Mouse (Mus musculus) liver, embryonic 11.5 days (tissue): ENCODE results near the gene Mns1. TPM values are rescaled to one million over a fixed set of nuclear protein-coding genes. Genes with fewer than 3 reads are reported as not detected.

ENCODE experiments used
- ATAC-seq: fragments of 200-750 bp; cut with Nextera tagmentation; replicated peaks from 2 replicates; pipeline ENCODE4 v1.8.0; 2017; ENCODE audit warnings: moderate number of reproducible peaks, mild to moderate bottlenecking, moderate TSS enrichment, moderate library complexity; ENCODE audit not compliant: low FRiP score
- DNase-seq: peaks from one replicate; pipeline ENCODE4 v3.0.0-alpha.2; 2017; ENCODE audit warnings: low spot score
- H3K27ac ChIP-seq: fragments of 300-500 bp; sonication (generic); 2 replicates; pipeline ENCODE4 v1.5.1; 2014; ENCODE audit warnings: mild to moderate bottlenecking, low read depth, low read length, control low read depth
- H3K27me3 ChIP-seq: fragments of 300-500 bp; sonication (generic); replicated peaks from 2 replicates; pipeline ENCODE4 v1.6.1; 2014; ENCODE audit warnings: low read length, mixed read lengths; ENCODE audit not compliant: control insufficient read depth, insufficient read depth
- H3K36me3 ChIP-seq: fragments of 300-500 bp; sonication (generic); 2 replicates; pipeline ENCODE4 v1.6.1; 2014; ENCODE audit warnings: mild to moderate bottlenecking, low read length, moderate library complexity, mixed read lengths; ENCODE audit not compliant: control insufficient read depth, insufficient read depth
- H3K4me1 ChIP-seq: fragments of 300-500 bp; sonication (generic); replicated peaks from 2 replicates; pipeline ENCODE4 v1.6.1; 2014; ENCODE audit warnings: low read length, mixed read lengths; ENCODE audit not compliant: control insufficient read depth, insufficient read depth
- H3K4me2 ChIP-seq: fragments of 300-500 bp; sonication (generic); 2 replicates; pipeline ENCODE4 v1.6.1; 2014; ENCODE audit warnings: mild to moderate bottlenecking, control low read depth, moderate library complexity
- H3K4me3 ChIP-seq: fragments of 300-500 bp; sonication (generic); 2 replicates; pipeline ENCODE4 v1.5.1; 2014; ENCODE audit warnings: low read depth, low read length, control low read depth
- H3K9ac ChIP-seq: fragments of 300-500 bp; sonication (generic); 2 replicates; pipeline ENCODE4 v1.6.1; 2014; ENCODE audit warnings: low read depth, low read length, control low read depth
- H3K9me3 ChIP-seq: fragments of 300-500 bp; sonication (generic); 2 replicates; pipeline ENCODE4 v1.6.1; 2016; ENCODE audit warnings: low read length, inconsistent platforms, mixed read lengths; ENCODE audit not compliant: control insufficient read depth
- WGBS: fragments of 180-500 bp; shearing (Covaris S2); extraction: QIAGEN DNeasy Blood & Tissue Kit; methylation state at CpG from one replicate; pipeline ENCODE4 v1.1.7; 2014; 5-methylcytosine and 5-hydroxymethylcytosine counted together
- polyA plus RNA-seq: library from polyadenylated mRNA; unstranded; fragments of >200 nt; fragmentation: Nextera tagmentation; extraction: Ambion mirVana; gene quantifications from 2 replicates; pipeline ENCODE4 v1.2.1, GENCODE M21; 2014

Gene Mns1
- polyA plus RNA-seq, 1 experiment from 2014 or later, result 139 TPM

- Histone ChIP-seq H3K27ac (no peak overlapping the region), H3K4me1 (no peaks in the 10 kb centered on the region), H3K4me3 (no peak overlapping the region), H3K9ac (no peak overlapping the region), H3K4me2 (no peak overlapping the region), H3K27me3 (no peaks in the 10 kb centered on the region), H3K36me3 (0 out of 2 replicates have a peak, but pooled peaks cover 4% of the 10 kb centered on the region), H3K9me3 (no peaks in the 10 kb centered on the region)
- DNase-seq (no peak), ATAC-seq (no peak)
- WGBS, result 91% methylated on average over 1 of the region's 1 CpGs
Measured at GRCm38 (mm10) chr9:72469851-72470250, 32.0 kb downstream of the Mns1 start.

- H3K9me3 ChIP-seq, result no peaks in the 10 kb centered on the region
- ATAC-seq (no peak), DNase-seq (no peak)
- no peaks in the 10 kb centered on the region for H3K4me1 ChIP-seq
- no peak overlapping the region for H3K4me2 ChIP-seq
- H3K4me3 ChIP-seq, result no peak overlapping the region
- no peak overlapping the region for H3K27ac ChIP-seq
- WGBS, result 90% methylated on average over 9 of the region's 9 CpGs
- H3K27me3 ChIP-seq, result no peaks in the 10 kb centered on the region
- H3K36me3 ChIP-seq, result peaks cover 7% of the 10 kb centered on the region; the same call in 1 of the 2 replicates
- H3K9ac ChIP-seq, result no peak overlapping the region
Measured at GRCm38 (mm10) chr9:72475511-72475910, 37.7 kb downstream of the Mns1 start.

- 88% methylated on average over 6 of the region's 6 CpGs for WGBS
- ATAC-seq (no peak), DNase-seq (no peak)
- H3K9me3 ChIP-seq, result no peaks in the 10 kb centered on the region
- no peak overlapping the region for H3K4me3 ChIP-seq
- H3K4me1 ChIP-seq, result no peaks in the 10 kb centered on the region
- no peak overlapping the region for H3K4me2 ChIP-seq
- no peaks in the 10 kb centered on the region for H3K27me3 ChIP-seq
- no peak overlapping the region for H3K27ac ChIP-seq
- H3K36me3 ChIP-seq, result peaks cover 7% of the 10 kb centered on the region; the same call in 1 of the 2 replicates
- H3K9ac ChIP-seq, result no peak overlapping the region
Measured at GRCm38 (mm10) chr9:72477306-72477705, 39.5 kb downstream of the Mns1 start.

- Histone ChIP-seq H3K4me1 (no peaks in the 10 kb centered on the region), H3K36me3 (peaks cover 4% of the 10 kb centered on the region; the same call in 1 of the 2 replicates), H3K27me3 (no peaks in the 10 kb centered on the region), H3K9me3 (no peaks in the 10 kb centered on the region), H3K27ac (no peak overlapping the region), H3K9ac (no peak overlapping the region), H3K4me2 (no peak overlapping the region), H3K4me3 (no peak overlapping the region)
- ATAC-seq (no peak), DNase-seq (no peak)
- 79% methylated on average over 1 of the region's 1 CpGs for WGBS
Measured at GRCm38 (mm10) chr9:72479276-72479675, 41.5 kb downstream of the Mns1 start.

- ATAC-seq, result no peak
- no peak for DNase-seq
- Histone ChIP-seq H3K9ac (no peak overlapping the region), H3K4me2 (peak overlapping the region; percentile 16; the same call in 1 of the 2 replicates), H3K4me1 (peaks cover 14% of the 10 kb centered on the region), H3K27ac (no peak overlapping the region), H3K36me3 (0 out of 2 replicates have a peak, but pooled peaks cover 3% of the 10 kb centered on the region), H3K27me3 (no peaks in the 10 kb centered on the region), H3K9me3 (no peaks in the 10 kb centered on the region), H3K4me3 (no peak overlapping the region)
Measured at GRCm38 (mm10) chr9:72488523-72488922, 50.7 kb downstream of the Mns1 start.

GRCm38 (mm10) chr9:72489131-72489530, 51.3 kb downstream of the Mns1 start:
- WGBS, result 82% methylated on average over 5 of the region's 5 CpGs
- ATAC-seq, result no peak
- no peak overlapping the region; the same call in 1 of the 2 replicates for H3K27ac ChIP-seq

GRCm38 (mm10) chr9:72491559-72492193, 53.9 kb downstream of the Mns1 start:
- WGBS, result under 1% methylated on average over 32 of the region's 32 CpGs
- ATAC-seq (peak; percentile 95), DNase-seq (peak; percentile 89)
- H3K27ac ChIP-seq, result peak overlapping the region; percentile 33
- H3K4me2 ChIP-seq, result peak overlapping the region; percentile 68
- no peaks in the 10 kb centered on the region for H3K36me3 ChIP-seq
- peak overlapping the region; percentile 61 for H3K9ac ChIP-seq
- no peaks in the 10 kb centered on the region for H3K27me3 ChIP-seq
- H3K4me3 ChIP-seq, result peak overlapping the region; percentile 67
- no peaks in the 10 kb centered on the region for H3K9me3 ChIP-seq
- peaks cover 14% of the 10 kb centered on the region for H3K4me1 ChIP-seq

More at GRCm38 (mm10) chr9:72489131-72489530, 51.3 kb downstream of the Mns1 start:
- no peak for DNase-seq
- Histone ChIP-seq H3K9ac (no peak overlapping the region), H3K4me3 (no peak overlapping the region), H3K9me3 (no peaks in the 10 kb centered on the region), H3K27me3 (no peaks in the 10 kb centered on the region), H3K36me3 (0 out of 2 replicates have a peak, but pooled peaks cover 3% of the 10 kb centered on the region), H3K4me2 (no peak overlapping the region), H3K4me1 (peaks cover 14% of the 10 kb centered on the region)

GRCm38 (mm10) chr9:72492194-72492565, 54.4 kb downstream of the Mns1 start, which contains the start of gene Tex9:
Tex9 (minus strand) TSS chr9:72492212.
- H3K9me3 ChIP-seq, result no peaks in the 10 kb centered on the region
- H3K4me1 ChIP-seq, result peaks cover 14% of the 10 kb centered on the region
- H3K4me3 ChIP-seq, result peak within 1 kb of the TSS; percentile 67
- no peak for DNase-seq
- peak within 1 kb of the TSS; percentile 61 for H3K9ac ChIP-seq
- H3K4me2 ChIP-seq, result peak within 1 kb of the TSS; percentile 68
- peak within 1 kb of the TSS; percentile 33 for H3K27ac ChIP-seq
- no peaks in the 10 kb centered on the region for H3K36me3 ChIP-seq
- peak; percentile 30; the same call in 1 of the 2 replicates for ATAC-seq
- 13% methylated on average over 6 of the region's 6 CpGs for WGBS
- H3K27me3 ChIP-seq, result no peaks in the 10 kb centered on the region

GRCm38 (mm10) chr9:72493465-72493864, 55.7 kb downstream of the Mns1 start:
- WGBS, result 79% methylated on average over 2 of the region's 2 CpGs

More at GRCm38 (mm10) chr9:72493465-72493864, 55.7 kb downstream of the Mns1 start:
- DNase-seq (no peak), ATAC-seq (no peak)
- H3K36me3 ChIP-seq, result no peaks in the 10 kb centered on the region
- H3K9ac ChIP-seq, result no peak overlapping the region
- no peak overlapping the region for H3K4me2 ChIP-seq
- H3K27ac ChIP-seq, result no peak overlapping the region
- no peaks in the 10 kb centered on the region for H3K9me3 ChIP-seq
- H3K4me1 ChIP-seq, result peaks cover 10% of the 10 kb centered on the region; the same call in 1 of the 2 replicates
- H3K4me3 ChIP-seq, result no peak overlapping the region
- no peaks in the 10 kb centered on the region for H3K27me3 ChIP-seq
